Mouse (Mus musculus): ENCODE data around the gene Tmem212. TPM values are rescaled to one million over a fixed set of nuclear protein-coding genes. Genes with fewer than 3 reads are reported as not detected.

Gene Tmem212
- polyA plus RNA-seq, 1 experiment from 2014 or later, result not detected

Other genes starting within 250 kb of the Tmem212 start
- 27.5 and 28.6 TPM in 2 replicates for gene Fndc3b, start 185.1 kb downstream of the Tmem212 start, polyA plus RNA-seq (2014; fragmentation: Nextera tagmentation; extraction: Ambion mirVana)
- 5.9 TPM in 2 replicates for gene Pld1, start 42.3 kb upstream of the Tmem212 start, polyA plus RNA-seq (2014; fragmentation: Nextera tagmentation; extraction: Ambion mirVana)

Measured in heart, embryonic 11.5 days (tissue).